Mouse (Mus musculus): Measurements from ENCODE around the gene D430041D05Rik. TPM values are rescaled to one million over a fixed set of nuclear protein-coding genes. Genes with fewer than 3 reads are reported as not detected.

Gene D430041D05Rik
- total and polyA plus RNA-seq, 3 experiments, result not detected

- Histone ChIP-seq H3K9me3 (replicated peaks; ENCODE audit: low read length) (no peaks in the 10 kb centered on the region), H3K27ac (ENCODE audit: insufficient read depth, low read depth) (no peak overlapping the region), H3K79me2 (replicated peaks; ENCODE audit: control insufficient read depth, extremely low read depth, insufficient read depth, poor library complexity, severe bottlenecking) (no peaks in the 10 kb centered on the region), H3K9ac (ENCODE audit: insufficient read depth, low read depth) (no peak overlapping the region), H3K4me1 (ENCODE audit: control insufficient read depth in 1 of 2, insufficient read depth in 2 of 2) (peaks cover 8 to 15% of the 10 kb centered on the region in 2 experiments), H3K36me3 (replicated peaks in 1 of 2; ENCODE audit: control insufficient read depth in 1 of 2, insufficient read depth in 1 of 2, low read length in 1 of 2) (no peaks in the 10 kb centered on the region), H3K27me3 (replicated peaks) (no peaks in the 10 kb centered on the region), H3K4me2 (ENCODE audit: insufficient read depth, low read depth, poor library complexity, severe bottlenecking) (no peak overlapping the region), H3K4me3 (replicated peaks in 1 of 3; ENCODE audit: low read depth in 2 of 3, low read length in 2 of 3, poor library complexity in 1 of 3) (no peak overlapping the region)
- in situ Hi-C loops (cut with MboI; ENCODE audit: low pct_ligation_motif_present, low pct_unique_long_range_greater_than_20kb, low sequenced_read_pairs) (loop anchor here (10.0 kb wide), 1 partner anchor 274 kb away; the partner anchor contains the start of gene A930018P22Rik), dilution Hi-C loops (cut with MboI; ENCODE audit: extremely low pct_ligation_motif_present, extremely low pct_unique_long_range_greater_than_20kb, low sequenced_read_pairs) (no loop called here)
- TF ChIP-seq MAFK (IDR thresholded peaks at IDR 0.05; ENCODE audit: insufficient replicate concordance, low read length) (no peak), MAX (IDR thresholded peaks at IDR 0.05; ENCODE audit: low read length) (no peak), CTCF (conservative IDR thresholded peaks at IDR 0.05 in 1 of 2, IDR thresholded peaks at IDR 0.05 in 1 of 2; ENCODE audit: low read depth in 2 of 2, low read length in 2 of 2) (no peak), MEF2A (IDR thresholded peaks at IDR 0.05; ENCODE audit: borderline replicate concordance, low read depth, low read length) (no peak), ELF1 (IDR thresholded peaks at IDR 0.05; ENCODE audit: low read depth, low read length) (no peak), POLR2A (IDR thresholded peaks at IDR 0.05; ENCODE audit: low read depth, low read length) (no peak), UBTF (IDR thresholded peaks at IDR 0.05; ENCODE audit: low read depth, low read length) (no peak)
- DNase-seq (ENCODE audit: extremely low read depth), result no peak
Observed at GRCm38 (mm10) chr2:104398651-104399290, 12.0 kb downstream of the D430041D05Rik start.

GRCm38 (mm10) chr2:104395961-104396360, 14.9 kb downstream of the D430041D05Rik start:
- TF ChIP-seq SIN3A (IDR thresholded peaks at IDR 0.05; ENCODE audit: low read length), result no peak

GRCm38 (mm10) chr2:104394769-104395168, 16.0 kb downstream of the D430041D05Rik start:
- H3K27me3 ChIP-seq (replicated peaks), result no peaks in the 10 kb centered on the region
- H3K9ac ChIP-seq (ENCODE audit: insufficient read depth, low read depth), result no peak overlapping the region
- peak; percentile 15 for DNase-seq (ENCODE audit: extremely low read depth)
- H3K36me3 ChIP-seq (replicated peaks in 1 of 2; ENCODE audit: control insufficient read depth in 1 of 2, insufficient read depth in 1 of 2, low read length in 1 of 2), result no peaks in the 10 kb centered on the region
- H3K4me1 ChIP-seq (ENCODE audit: control insufficient read depth in 1 of 2, insufficient read depth in 2 of 2), result peaks cover 8 to 17% of the 10 kb centered on the region in 2 experiments
- no peak overlapping the region for H3K27ac ChIP-seq (ENCODE audit: insufficient read depth, low read depth)
- in situ Hi-C loops (cut with MboI; ENCODE audit: low pct_ligation_motif_present, low pct_unique_long_range_greater_than_20kb, low sequenced_read_pairs) (loop anchor here (10.0 kb wide), 1 partner anchor 270 kb away; the partner anchor contains the start of gene A930018P22Rik), dilution Hi-C loops (cut with MboI; ENCODE audit: extremely low pct_ligation_motif_present, extremely low pct_unique_long_range_greater_than_20kb, low sequenced_read_pairs) (no loop called here)
- no peak overlapping the region; the same call in 1 of the 2 replicates for H3K4me2 ChIP-seq (ENCODE audit: insufficient read depth, low read depth, poor library complexity, severe bottlenecking)
- TF ChIP-seq MXI1 (IDR thresholded peaks at IDR 0.05; ENCODE audit: low read depth, low read length) (no peak), ZKSCAN1 (IDR thresholded peaks at IDR 0.05; ENCODE audit: borderline replicate concordance, low read depth, low read length) (no peak), IRF4 (IDR thresholded peaks at IDR 0.05; ENCODE audit: low read depth, low read length) (peak; percentile 77), BHLHE40 (IDR thresholded peaks at IDR 0.05; ENCODE audit: low read depth, low read length) (peak; percentile 44), UBTF (IDR thresholded peaks at IDR 0.05; ENCODE audit: low read depth, low read length) (no peak), USF1 (IDR thresholded peaks at IDR 0.05; ENCODE audit: low read depth, low read length) (no peak), NELFE (IDR thresholded peaks at IDR 0.05; ENCODE audit: low read depth, low read length) (no peak), EP300 (IDR thresholded peaks at IDR 0.05; ENCODE audit: low read length) (peak; percentile 33; the same call in 1 of the 2 replicates), MAZ (IDR thresholded peaks at IDR 0.05; ENCODE audit: low read depth, low read length) (no peak)
- H3K9me3 ChIP-seq (replicated peaks; ENCODE audit: low read length), result no peaks in the 10 kb centered on the region
- no peak overlapping the region for H3K4me3 ChIP-seq (replicated peaks in 1 of 3; ENCODE audit: low read depth in 2 of 3, low read length in 2 of 3, poor library complexity in 1 of 3)
- H3K79me2 ChIP-seq (replicated peaks; ENCODE audit: control insufficient read depth, extremely low read depth, insufficient read depth, poor library complexity, severe bottlenecking), result no peaks in the 10 kb centered on the region

More at GRCm38 (mm10) chr2:104395961-104396360, 14.9 kb downstream of the D430041D05Rik start:
- H3K9me3 ChIP-seq (replicated peaks; ENCODE audit: low read length), result no peaks in the 10 kb centered on the region
- H3K79me2 ChIP-seq (replicated peaks; ENCODE audit: control insufficient read depth, extremely low read depth, insufficient read depth, poor library complexity, severe bottlenecking), result no peaks in the 10 kb centered on the region
- peaks cover 8 to 17% of the 10 kb centered on the region in 2 experiments for H3K4me1 ChIP-seq (ENCODE audit: control insufficient read depth in 1 of 2, insufficient read depth in 2 of 2)
- H3K27me3 ChIP-seq (replicated peaks), result no peaks in the 10 kb centered on the region
- no peak overlapping the region for H3K4me2 ChIP-seq (ENCODE audit: insufficient read depth, low read depth, poor library complexity, severe bottlenecking)
- H3K27ac ChIP-seq (ENCODE audit: insufficient read depth, low read depth), result no peak overlapping the region
- dilution Hi-C loops (cut with MboI; ENCODE audit: extremely low pct_ligation_motif_present, extremely low pct_unique_long_range_greater_than_20kb, low sequenced_read_pairs) (no loop called here), in situ Hi-C loops (cut with MboI; ENCODE audit: low pct_ligation_motif_present, low pct_unique_long_range_greater_than_20kb, low sequenced_read_pairs) (loop anchor here (10.0 kb wide), 1 partner anchor 271 kb away; the partner anchor contains the start of gene A930018P22Rik)
- no peak overlapping the region for H3K4me3 ChIP-seq (replicated peaks in 1 of 3; ENCODE audit: low read depth in 2 of 3, low read length in 2 of 3, poor library complexity in 1 of 3)
- no peaks in the 10 kb centered on the region for H3K36me3 ChIP-seq (replicated peaks in 1 of 2; ENCODE audit: control insufficient read depth in 1 of 2, insufficient read depth in 1 of 2, low read length in 1 of 2)
- no peak for DNase-seq (ENCODE audit: extremely low read depth)
- no peak overlapping the region for H3K9ac ChIP-seq (ENCODE audit: insufficient read depth, low read depth)
